Mouse (Mus musculus) retina, adult 2 months (tissue): ENCODE measurements around the gene Shpk.

Source experiments
- DNase-seq: peaks from one replicate; pipeline ENCODE4 v3.0.0-alpha.2; 2012; ENCODE audit warnings: low read depth, low spot score

Shpk gene

DNA sequence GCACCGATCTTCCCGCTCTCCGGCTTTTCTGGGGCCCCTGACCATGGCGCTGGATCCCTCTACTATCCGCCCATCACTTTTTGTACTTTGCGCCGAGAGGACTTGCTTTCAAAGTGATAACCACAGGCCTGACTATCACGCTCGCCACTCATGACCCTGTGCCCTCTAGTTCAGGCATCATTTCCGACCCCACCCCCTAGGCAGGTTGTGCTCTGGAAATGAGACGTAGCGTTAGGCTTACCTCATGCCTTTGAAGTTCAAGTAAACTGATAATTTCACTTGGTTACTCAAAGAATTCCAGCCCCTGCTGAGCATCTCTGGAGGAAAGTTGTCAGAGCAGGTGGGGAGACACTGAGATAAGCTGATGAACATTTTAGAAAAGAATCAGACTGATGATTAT, 619 bp downstream of the Shpk start:
- DNase-seq: no peak

DNA sequence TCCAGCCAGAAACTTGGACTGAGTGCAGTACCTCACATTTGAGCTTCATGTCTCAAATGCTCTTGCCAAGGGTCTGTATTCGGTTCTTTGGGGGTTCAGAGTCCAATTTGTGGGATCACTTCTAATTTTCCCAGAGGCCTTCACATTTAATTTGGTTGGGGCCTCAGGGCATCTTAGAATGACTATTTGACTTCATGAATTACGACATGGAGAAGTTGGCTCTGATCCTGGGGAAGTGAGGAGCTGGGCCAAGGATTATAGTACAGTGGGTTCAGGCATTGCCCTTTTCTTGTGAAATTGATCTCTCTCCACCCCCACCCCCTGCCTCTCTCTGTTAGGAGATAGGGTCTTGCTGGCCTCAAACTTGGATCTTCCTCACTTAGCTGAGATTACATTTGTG, 1.8 kb downstream of the Shpk start:
- no peak for DNase-seq

DNA sequence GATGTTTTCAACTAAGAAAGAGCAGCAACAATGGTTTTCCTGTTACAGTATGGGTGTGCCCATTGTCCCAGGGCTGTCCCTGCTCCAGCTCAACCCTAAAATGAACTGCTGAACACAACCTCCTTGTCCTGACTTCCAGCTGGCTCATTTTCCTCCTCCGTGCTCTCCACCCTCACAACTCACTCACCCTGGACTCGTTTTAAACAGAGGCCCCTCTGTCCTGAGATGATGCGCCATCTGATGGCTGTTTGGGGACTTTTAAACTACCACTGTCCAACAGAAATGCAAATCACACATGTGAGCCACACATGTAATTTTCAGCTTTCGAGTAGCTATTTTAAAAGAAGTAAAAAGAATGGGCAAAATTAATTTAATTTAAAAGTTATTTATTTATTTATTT, 2.3 kb downstream of the Shpk start:
- no peak for DNase-seq

DNA sequence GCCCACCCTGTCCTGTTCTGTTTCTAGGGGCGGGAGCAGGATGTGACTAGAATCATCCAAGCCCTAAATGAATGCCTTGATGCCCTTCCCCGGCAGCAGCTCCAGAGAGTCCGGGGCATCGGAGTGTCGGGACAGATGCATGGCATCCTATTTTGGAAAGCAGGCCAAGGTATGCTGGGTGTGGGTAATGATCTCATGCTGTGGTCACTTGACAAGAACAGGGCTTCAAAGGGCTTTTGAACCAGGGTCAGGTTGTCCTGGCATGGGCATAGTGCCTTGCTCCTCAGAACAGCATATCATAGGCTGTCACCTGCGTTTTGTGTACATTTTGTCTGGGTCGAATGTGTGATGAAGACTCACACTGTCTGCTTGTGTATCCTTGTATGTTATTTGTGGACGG, 4.6 kb downstream of the Shpk start:
- no peak for DNase-seq

DNA sequence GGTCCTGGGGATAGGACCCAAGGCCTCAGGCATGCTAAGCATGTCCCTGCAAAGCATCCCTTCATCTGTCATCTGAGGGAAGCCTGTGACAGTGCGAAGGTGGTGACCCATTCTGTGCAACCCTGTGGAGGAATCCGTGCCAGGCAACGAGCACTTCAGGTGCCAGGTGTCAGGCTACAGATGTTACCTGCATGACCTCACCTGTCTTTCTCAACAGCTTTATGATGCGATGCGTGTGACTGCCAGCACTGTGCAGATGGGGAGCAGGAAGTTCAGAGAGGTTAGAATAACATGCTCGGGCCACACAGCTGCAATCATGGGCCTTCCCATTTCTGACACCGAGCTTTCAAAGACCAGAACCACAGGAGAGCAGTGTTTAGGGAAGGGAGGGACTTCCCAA, 5.9 kb downstream of the Shpk start:
- DNase-seq: no peak

DNA sequence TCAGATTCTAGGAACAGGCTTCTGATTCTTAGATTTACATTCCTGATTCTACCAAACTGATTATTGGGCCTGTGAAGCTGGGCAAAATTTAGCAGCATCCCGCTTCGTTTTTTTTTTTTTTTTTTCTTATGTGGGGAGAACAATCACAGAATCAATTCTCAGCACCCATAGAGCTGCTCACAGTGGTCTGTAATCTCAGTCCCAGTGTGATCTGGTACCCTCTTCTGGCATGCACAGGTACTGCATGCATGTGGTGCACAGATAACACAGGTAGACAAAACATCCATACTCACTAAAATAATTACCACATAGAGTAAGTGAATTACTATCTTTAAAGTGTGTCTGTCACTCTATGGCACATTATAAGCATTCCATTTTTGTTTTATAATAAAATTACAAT, 8.4 kb downstream of the Shpk start:
- no peak for DNase-seq

DNA sequence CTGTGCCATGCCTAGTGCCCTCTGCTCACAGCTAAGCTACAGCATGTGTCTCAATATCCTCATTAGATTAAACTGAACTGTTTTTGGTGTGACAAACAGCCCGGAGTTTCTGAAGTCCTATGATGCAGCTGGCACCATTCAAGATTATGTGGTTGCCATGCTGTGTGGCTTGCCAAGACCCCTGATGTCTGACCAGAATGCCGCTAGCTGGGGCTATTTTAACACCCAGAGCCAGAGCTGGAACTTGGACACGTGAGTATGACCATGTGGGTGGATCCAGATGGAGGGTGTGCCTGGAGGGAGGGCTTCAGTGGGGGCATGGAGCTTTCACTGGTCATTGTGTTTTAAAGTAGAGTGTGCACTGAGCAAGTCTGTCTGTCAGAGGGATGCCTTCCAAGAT, 14.7 kb downstream of the Shpk start:
- DNase-seq: no peak

DNA sequence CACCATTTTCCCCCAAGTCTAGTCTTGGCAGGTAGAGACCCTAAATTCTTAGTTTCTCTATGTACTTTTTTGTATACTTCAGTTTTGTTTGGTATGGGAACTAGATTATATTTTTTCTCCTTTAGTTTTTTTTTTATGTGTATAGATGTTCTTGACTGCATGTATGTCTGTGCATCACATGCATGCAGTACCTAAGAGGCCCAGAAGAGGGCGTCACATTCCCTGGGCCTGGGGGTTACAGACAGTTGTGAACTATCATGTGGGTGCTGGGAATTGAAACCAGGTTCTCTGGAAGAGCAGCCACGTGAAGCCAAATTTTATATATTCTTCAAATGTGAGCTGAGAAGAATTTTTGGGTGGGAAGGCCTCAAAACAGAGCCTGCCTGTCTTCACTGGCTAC, 20.4 kb downstream of the Shpk start:
- no peak for DNase-seq

DNA sequence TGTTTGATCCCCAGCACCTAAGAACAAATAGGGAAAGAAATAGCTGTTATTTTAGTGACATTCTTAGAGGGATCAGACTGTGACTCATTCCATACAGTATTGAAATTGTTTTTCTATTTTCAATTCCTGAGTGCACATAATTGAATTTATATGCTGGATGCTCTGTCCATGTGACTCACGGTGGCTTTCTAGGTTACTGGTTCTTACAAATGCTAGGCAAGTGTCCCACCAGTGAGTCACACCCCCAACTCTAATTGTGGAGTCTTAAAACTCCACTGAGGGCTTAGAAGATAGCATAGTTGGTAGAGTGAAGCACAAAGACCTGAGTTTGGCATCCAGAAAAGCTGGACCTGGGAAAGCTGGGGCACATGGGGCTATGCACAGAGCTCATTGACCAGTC, 21.4 kb downstream of the Shpk start:
- no peak for DNase-seq

DNA sequence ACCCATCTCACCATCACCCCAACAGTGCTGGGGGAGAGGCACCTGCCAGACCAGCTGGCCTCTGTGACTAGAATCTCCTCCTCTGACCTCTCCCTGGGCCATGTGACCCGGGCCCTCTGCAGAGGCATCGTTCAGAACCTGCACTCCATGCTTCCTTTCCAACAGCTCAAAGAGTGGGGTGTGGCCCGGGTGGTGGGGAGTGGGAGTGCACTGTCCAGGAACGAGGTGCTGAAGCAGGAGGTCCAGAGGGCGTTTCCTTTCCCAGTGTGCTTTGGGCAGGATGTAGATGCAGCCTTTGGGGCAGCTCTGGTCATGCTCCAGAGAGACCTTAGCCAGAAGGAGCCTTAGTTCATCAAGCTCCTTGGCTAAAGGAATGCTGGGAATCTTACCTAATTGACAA, 23.6 kb downstream of the Shpk start:
- no peak for DNase-seq

DNA sequence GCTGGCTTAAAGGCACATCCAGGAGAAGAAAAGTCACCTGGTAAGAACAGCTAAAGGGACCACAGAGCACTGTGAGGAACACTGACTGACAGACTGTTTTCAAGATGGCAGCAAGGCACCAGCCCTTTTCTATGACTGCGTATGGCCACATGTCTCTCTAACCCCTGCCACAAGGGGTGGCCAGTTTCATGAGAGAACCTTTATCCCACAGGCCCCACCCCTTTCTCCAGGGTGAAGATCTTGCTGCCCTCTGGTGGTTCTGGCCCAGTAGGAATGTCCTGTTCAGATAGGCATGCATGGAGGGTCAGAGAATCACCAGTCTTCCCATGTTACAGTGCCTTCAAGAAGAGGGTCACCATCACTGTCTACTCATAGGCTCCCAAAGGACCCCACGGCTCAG, 24.7 kb downstream of the Shpk start:
- no peak for DNase-seq

DNA sequence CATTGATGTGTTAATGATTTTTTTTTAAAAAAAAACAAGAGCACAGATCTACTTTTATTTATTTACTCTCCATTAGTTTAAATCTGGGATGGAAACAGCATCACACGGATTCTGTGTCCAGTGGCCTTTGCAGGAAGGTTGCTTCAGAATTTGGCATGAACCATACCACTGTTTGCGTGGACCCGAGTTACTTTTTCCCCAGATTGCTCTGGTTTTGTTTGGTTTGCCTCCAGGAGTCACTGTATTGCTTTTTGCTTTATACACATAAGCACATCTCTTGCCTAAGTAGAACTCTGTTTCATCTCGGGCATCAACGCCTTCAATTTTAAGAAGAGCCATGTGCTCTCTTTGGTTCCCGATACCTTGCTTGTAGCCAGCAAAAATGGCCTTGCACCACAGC, 26.6 kb downstream of the Shpk start:
- no peak for DNase-seq

DNA sequence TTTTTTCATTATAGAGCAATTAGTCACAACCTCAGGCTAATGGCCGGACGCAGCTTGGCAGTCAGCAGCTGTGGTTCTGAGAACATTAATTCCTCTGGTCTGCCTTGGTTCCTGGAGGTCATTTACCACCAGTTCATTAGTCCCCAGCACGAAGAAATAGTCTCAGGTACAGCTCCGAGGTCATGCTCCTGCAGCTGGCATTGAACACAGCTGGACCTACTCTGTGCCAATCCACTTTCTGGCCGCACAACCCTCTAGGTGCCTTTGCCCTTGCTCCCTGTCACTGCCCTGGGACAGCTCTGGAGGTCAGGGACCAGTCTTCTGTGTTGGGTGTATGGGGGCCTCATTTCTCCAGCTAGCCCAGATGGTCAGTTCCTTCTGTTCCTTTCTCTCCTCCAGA, 29.6 kb downstream of the Shpk start:
- DNase-seq: no peak

DNA sequence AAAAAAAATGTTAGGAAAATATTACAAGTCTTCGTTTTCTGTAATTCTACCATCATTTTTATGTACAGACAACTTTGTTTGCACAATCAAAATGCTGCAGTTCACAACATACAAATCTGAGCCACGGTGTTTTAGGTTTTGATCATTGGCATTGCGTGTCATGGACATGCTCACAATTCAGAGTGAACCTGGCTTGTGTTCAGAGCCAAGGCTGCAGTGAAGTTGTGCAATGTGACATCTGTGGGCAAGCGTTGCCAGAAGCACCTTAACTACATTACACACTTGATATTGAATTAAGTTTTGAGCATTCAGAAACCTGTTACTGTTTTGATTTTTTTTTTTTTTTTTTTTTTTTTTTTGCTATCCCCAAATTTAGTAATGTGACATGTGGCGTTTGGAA, 30.8 kb downstream of the Shpk start:
- DNase-seq: no peak

DNA sequence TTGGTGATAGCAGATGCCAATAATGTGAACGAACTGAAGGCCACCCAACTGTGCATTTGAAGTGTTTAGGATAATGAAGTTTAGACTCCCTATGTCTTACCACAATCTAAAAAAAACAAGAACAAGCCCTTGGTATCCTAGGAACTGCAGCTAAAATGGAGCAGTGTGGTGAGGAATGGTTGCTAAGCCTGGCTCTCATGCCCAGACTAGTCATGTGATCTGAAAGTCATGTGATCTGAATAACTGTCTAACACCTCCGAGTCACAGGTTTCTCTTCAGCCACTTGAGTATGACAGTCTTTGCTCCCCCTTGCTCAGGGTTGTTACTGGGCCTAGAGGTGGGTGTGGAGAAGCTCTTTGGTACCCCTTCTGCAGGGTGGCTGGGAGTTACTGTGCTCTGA, 33.3 kb downstream of the Shpk start:
- DNase-seq: no peak

DNA sequence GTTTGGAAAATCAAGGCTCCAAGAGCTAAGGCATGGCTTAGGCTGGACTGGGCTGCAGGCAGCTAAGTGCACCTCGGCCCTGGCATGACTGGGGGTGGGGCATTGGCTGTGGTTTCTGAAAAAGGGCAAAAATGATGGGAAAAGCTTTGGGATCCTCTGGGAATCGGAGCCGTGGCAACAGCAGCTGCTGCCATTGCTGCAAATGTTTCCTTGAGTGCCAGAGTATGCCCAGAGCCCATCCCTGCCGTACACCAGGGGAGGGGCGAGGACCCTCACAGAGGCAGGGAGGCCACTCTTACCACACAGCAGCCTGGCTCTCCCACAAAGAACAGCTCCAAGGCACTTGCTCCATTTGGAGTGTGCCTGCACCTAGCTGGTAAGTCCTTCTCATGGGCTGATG, 34.7 kb downstream of the Shpk start, which contains the start of gene Trpv1:
Gene Trpv1, plus strand, starts transcription at position 301 of the 400 bp plus-strand sequence.
- DNase-seq: no peak

DNA sequence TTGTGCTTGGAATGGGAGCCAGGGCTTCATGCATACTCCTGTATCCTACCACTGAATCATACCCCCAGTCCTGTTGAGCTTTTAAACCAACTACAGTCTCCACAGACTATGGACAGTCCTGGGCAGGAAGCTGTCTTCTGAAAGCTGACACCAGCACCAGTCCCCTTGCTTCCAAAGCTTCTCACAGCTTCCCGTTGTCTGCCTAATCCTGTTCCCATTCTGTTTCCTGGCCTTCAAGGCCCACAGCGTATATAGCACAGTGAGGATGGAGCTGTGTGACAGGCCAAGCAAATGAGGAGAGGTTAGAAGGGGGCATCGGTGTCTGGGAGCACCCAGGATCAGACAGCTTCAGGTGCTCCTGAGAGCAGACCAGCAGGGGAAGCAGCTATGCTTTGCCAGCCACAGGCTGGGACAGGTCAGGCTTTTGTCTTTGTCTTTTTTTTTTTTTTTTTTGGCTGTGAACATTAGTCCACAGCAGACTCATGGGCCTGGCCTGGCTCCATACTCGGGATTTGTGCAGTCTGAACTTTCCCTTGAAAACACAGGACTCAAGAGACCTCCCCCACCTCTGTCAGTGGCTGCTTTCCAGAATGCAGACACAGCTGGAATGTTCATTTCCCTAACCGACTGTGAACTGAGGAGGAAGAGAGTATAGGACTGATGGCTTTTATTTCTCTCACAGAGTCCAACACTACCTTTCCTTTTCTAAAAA, 36.9 kb downstream of the Shpk start:
- no peak for DNase-seq

DNA sequence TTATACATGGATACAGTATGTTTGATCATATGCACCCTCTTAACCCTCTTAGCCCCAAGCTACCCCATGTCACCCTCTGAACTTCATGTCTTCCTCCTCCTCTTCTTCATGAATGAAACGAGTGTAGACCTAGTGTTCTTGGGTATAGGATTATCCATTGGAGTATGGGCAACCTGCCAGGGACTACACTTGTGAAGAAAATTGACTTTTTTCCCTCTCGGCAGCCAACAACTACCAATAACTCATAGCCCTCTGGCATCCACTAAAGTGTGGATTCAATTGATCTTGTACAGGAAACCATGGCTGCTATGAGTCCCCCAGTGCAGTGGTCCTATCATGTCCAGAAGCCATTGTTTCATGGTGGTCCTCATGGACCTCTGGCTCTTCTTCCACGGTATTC, 37.5 kb downstream of the Shpk start:
- no peak for DNase-seq

DNA sequence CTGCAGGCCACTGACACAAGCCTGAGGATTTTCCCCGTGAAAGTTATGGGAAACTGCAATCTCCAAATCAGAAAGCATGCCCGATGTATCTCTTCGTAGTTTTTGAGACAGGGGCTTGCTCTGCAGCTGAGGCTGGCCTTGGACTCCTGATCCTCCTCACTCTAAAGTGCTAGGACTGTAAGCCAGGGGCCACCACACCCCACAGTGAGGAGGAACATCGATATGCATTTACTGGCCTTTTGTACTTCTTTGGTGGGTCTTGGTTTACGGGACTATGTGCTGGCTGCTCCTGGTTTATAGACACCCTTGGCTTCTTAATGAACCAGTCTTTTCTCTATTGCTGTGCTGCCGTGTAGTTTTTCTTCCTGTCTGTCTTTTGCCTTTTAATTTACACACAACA, 42.9 kb downstream of the Shpk start:
- DNase-seq: no peak

DNA sequence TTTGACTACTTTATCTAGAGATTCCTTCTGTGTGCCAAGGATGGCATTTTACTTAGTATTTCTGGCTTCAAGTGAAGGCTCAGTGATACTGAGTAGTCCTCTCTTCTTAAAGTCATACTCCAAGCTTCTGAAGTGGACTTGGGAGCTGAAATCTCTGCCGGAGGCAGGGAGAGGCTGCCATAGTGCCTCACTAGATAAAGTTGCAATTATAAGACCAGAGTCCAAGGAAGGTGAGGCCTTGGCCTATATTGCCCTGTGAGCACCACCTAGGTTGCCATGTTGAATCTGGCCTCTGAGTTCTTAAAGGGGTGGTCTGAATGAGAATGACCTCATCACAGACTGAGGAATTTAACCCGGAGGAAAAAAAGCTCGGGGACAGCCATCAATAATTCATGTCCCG, 43.5 kb downstream of the Shpk start:
- no peak for DNase-seq

DNA sequence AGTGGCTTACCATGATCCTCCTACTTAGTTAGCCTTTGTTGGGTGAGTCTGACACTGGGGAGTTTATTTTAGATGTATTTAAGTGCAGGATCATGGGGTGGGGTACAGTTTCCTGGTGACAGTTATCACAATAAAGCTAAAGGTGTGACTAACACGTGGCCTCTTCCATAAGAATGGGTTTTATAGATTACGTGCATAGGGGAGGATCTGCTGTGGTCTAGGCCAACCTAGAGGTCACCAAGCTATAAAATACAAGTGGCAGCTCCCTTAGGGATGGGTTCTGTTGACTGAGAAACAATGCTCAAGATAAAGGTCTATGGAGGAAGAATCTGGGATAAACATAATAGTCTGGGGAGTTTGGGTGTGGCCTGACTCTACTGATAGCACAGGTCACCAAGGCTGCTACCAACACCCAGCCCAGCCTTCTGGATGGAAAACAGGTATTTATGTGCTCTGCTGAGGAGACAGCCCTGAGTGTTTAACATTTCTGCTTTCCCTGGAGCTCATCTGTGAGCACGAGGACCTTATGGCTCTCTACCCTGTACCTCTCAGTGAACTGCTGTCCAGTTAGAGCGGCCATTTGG, 58.2 kb downstream of the Shpk start:
- no peak for DNase-seq

DNA sequence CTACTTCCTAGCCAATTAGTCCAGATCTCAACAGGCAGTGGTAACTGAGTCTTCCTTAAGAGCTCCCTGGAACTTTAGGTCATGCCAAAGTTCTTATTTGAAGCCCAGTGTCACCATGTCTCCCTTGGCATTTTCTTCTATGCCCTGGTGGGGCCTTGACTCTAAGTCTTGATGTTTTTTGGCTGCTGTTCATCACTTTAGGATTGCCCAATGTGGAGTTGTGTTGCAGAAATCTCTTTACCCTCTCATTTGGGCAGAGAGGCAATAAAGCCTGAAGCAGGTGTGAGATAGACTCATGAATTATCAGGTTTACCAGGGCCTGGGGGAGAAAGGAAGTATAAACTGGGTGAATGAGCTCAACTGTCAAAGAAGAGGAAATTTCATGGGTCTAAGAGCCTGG, 59.4 kb downstream of the Shpk start:
- no peak for DNase-seq

DNA sequence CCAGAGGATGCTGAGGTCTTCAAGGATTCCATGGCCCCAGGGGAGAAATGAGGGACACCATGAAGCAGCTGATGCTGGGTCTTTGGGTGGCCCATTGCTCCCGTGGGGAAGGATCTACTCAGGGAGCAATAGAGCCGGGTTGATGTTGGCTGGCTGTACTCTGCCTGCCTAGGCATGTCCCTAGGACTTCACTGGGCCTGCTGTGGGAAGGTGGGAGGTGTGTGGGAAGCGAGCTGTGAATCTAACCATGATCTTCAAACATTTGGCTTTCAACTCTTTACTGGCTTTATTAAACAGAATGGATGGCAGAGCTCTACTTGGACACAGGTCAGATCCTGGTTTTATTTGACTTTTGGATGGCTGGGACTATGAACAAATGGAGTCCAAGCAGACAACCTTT, 61.2 kb downstream of the Shpk start:
- no peak for DNase-seq

DNA sequence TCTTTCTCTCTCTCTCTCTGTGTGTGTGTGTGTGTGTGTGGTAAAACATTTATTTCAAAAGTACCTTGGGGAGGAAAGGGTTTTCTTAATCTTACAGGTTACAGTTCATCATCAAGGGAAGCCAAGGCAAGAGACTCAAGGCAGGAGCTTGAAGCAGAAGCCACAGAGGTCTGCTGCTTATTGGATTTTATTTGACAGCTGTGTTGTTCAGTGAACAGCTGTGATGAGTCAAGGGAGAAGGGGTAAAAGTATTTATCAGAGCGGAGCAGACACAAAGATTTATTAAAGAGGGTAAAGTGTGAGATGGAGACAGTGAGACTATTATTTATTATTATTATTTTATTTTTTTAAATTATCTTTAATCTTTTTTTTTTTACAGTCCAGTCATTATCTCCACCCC, 62.1 kb downstream of the Shpk start:
- DNase-seq: no peak
